Mouse (Mus musculus) ES-E14 (cell line): ENCODE measurements at regions not wholly inside any gene's neighbourhood (a gene's known extent, or its start where the extent isn't known, plus 50 kb on each side); places are given as distances from the start of the nearest gene placed in this dataset.

Source experiments
- DNase-seq: peaks from one replicate; pipeline ENCODE4 v3.0.0-alpha.2; 2013; ENCODE audit warnings: low read depth, low spot score
- H3K27ac ChIP-seq: 2 replicates; pipeline ENCODE4 v1.5.1; 2012; ENCODE audit warnings: low read depth, mild to moderate bottlenecking, low read length, moderate library complexity, mixed read lengths; ENCODE audit not compliant: poor library complexity, insufficient read depth, severe bottlenecking
- H3K36me3 ChIP-seq: 2 replicates; pipeline ENCODE4 v1.6.1; 2012; ENCODE audit warnings: mild to moderate bottlenecking, low read length, moderate library complexity, mixed read lengths; ENCODE audit not compliant: control insufficient read depth, poor library complexity, insufficient read depth, severe bottlenecking
- H3K4me1 ChIP-seq, 2 experiments: fragments of 150-350 bp in 1 of 2; sonication (generic) in 1 of 2; 2 replicates each; pipeline ENCODE4 v1.6.1; 2012; ENCODE audit warnings: low read length in 2 of 2, mild to moderate bottlenecking in 1 of 2, mixed read lengths in 1 of 2; ENCODE audit not compliant: control insufficient read depth in 2 of 2, insufficient read depth in 2 of 2, poor library complexity in 1 of 2
- H3K4me3 ChIP-seq, 2 experiments: fragments of 150-350 bp in 1 of 2; sonication (generic) in 1 of 2; 2 replicates each; pipeline ENCODE4 v1.5.1; 2012; ENCODE audit warnings: low read length in 2 of 2, low read depth in 1 of 2, mild to moderate bottlenecking in 1 of 2, mixed read lengths in 1 of 2; ENCODE audit not compliant: insufficient read depth in 1 of 2, poor library complexity in 1 of 2, severe bottlenecking in 1 of 2
- H3K9ac ChIP-seq: 2 replicates; pipeline ENCODE4 v1.6.1; 2012; ENCODE audit warnings: low read depth, mild to moderate bottlenecking, low read length, mixed read lengths; ENCODE audit not compliant: poor library complexity, insufficient read depth, severe bottlenecking
- H3K9me3 ChIP-seq: fragments of 150-350 bp; sonication (generic); 2 replicates; pipeline ENCODE4 v1.6.1; 2012; ENCODE audit warnings: low read depth, mild to moderate bottlenecking, low read length; ENCODE audit not compliant: control insufficient read depth, insufficient read depth
- CHD2 ChIP-seq: IDR thresholded peaks from 2 replicates; pipeline ENCODE4 v1.6.1; 2014; ENCODE audit warnings: mild to moderate bottlenecking, low read depth, low read length, inconsistent platforms
- HCFC1 ChIP-seq: IDR thresholded peaks from 2 replicates; pipeline ENCODE4 v1.6.1; 2012; ENCODE audit warnings: low read length, inconsistent platforms, borderline replicate concordance; ENCODE audit not compliant: insufficient read depth
- MAFK ChIP-seq: IDR thresholded peaks from 2 replicates; pipeline ENCODE4 v1.6.1; 2014; ENCODE audit warnings: mild to moderate bottlenecking, low read depth, low read length, inconsistent platforms; ENCODE audit not compliant: insufficient read depth
- ZC3H11A ChIP-seq: IDR thresholded peaks from 2 replicates; pipeline ENCODE4 v1.6.1; 2012; ENCODE audit warnings: low read depth, mild to moderate bottlenecking, inconsistent platforms, low read length, borderline replicate concordance
- ZNF384 ChIP-seq: IDR thresholded peaks from 2 replicates; pipeline ENCODE4 v1.6.1; 2012; ENCODE audit warnings: low read depth, low read length, inconsistent platforms
- in situ Hi-C, 2 experiments: fragments of 600-800 bp; cut with MboI; formaldehyde crosslinking; loops; one replicate each; pipeline ENCODE4 v1.15.1; 2025; ENCODE audit warnings: low sequenced_read_pairs in 2 of 2, inconsistent platforms in 1 of 2; ENCODE audit not compliant: unreplicated experiment in 2 of 2

- no peak for DNase-seq
- Histone ChIP-seq H3K36me3 (no peaks in the 10 kb centered on the region), H3K9ac (no peak overlapping the region), H3K4me3 (no peak overlapping the region), H3K4me1 (no peaks in the 10 kb centered on the region), H3K9me3 (no peaks in the 10 kb centered on the region), H3K27ac (no peak overlapping the region)
- in situ Hi-C loops, result no loop called here
- TF ChIP-seq ZC3H11A (no peak), ZNF384 (no peak), MAFK (no peak), CHD2 (no peak), HCFC1 (no peak)
Measured at GRCm38 (mm10) chr1:92286013-92286965, 90.8 kb upstream of the Hdac4 start.

GRCm38 (mm10) chr1:92284155-92284554 lies 88.7 kb upstream of the Hdac4 start:
- no peaks in the 10 kb centered on the region for H3K9me3 ChIP-seq
- no peak overlapping the region for H3K9ac ChIP-seq
- H3K4me1 ChIP-seq, result no peaks in the 10 kb centered on the region
- TF ChIP-seq CHD2, result no peak
- no peak for TF ChIP-seq ZNF384
- no peak for TF ChIP-seq ZC3H11A
- TF ChIP-seq MAFK, result no peak
- TF ChIP-seq HCFC1, result no peak
- in situ Hi-C loops, result no loop called here
- H3K27ac ChIP-seq, result no peak overlapping the region
- no peak for DNase-seq
- H3K36me3 ChIP-seq, result no peaks in the 10 kb centered on the region
- no peak overlapping the region for H3K4me3 ChIP-seq

- TF ChIP-seq ZNF384, result no peak
- TF ChIP-seq ZC3H11A, result no peak
- no peak for TF ChIP-seq CHD2
- no peak for TF ChIP-seq MAFK
- no peak for TF ChIP-seq HCFC1
- no peak overlapping the region for H3K9ac ChIP-seq
- H3K27ac ChIP-seq, result no peak overlapping the region
- DNase-seq, result no peak
- H3K4me3 ChIP-seq, result no peak overlapping the region
- H3K36me3 ChIP-seq, result no peaks in the 10 kb centered on the region
- in situ Hi-C loops, result no loop called here
- H3K4me1 ChIP-seq, result no peaks in the 10 kb centered on the region
- H3K9me3 ChIP-seq, result no peaks in the 10 kb centered on the region
Measured at GRCm38 (mm10) chr1:92277199-92277747, 81.8 kb upstream of the Hdac4 start.

GRCm38 (mm10) chr1:92275388-92275787 lies 79.9 kb upstream of the Hdac4 start:
- no peaks in the 10 kb centered on the region for H3K36me3 ChIP-seq
- in situ Hi-C loops, result no loop called here
- no peak overlapping the region for H3K27ac ChIP-seq
- H3K4me1 ChIP-seq, result no peaks in the 10 kb centered on the region
- H3K9ac ChIP-seq, result no peak overlapping the region
- TF ChIP-seq ZC3H11A (no peak), MAFK (no peak), ZNF384 (no peak), CHD2 (no peak), HCFC1 (no peak)
- H3K9me3 ChIP-seq, result no peaks in the 10 kb centered on the region
- H3K4me3 ChIP-seq, result no peak overlapping the region
- DNase-seq, result no peak

GRCm38 (mm10) chr1:92273760-92274159 lies 78.3 kb upstream of the Hdac4 start:
- in situ Hi-C loops, result no loop called here
- no peaks in the 10 kb centered on the region for H3K9me3 ChIP-seq
- TF ChIP-seq ZNF384 (no peak), CHD2 (no peak), HCFC1 (no peak), MAFK (no peak), ZC3H11A (no peak)
- no peak for DNase-seq
- H3K27ac ChIP-seq, result no peak overlapping the region
- H3K4me3 ChIP-seq, result no peak overlapping the region
- H3K9ac ChIP-seq, result no peak overlapping the region
- H3K4me1 ChIP-seq, result no peaks in the 10 kb centered on the region
- no peaks in the 10 kb centered on the region for H3K36me3 ChIP-seq
